Mouse (Mus musculus) kidney, adult 2 months (tissue): ENCODE results near the gene Tmem38a.

Experiments
- CTCF ChIP-seq: fragments of 200-500 bp; conservative IDR thresholded peaks from 2 replicates; pipeline ENCODE4 v1.5.1; 2011; ENCODE audit warnings: low read depth, mild to moderate bottlenecking, control low read depth, low read length, moderate library complexity, mixed read lengths; ENCODE audit not compliant: insufficient read depth, insufficient read length
- POLR2A ChIP-seq: fragments of 200-500 bp; IDR thresholded peaks from one replicate; pipeline ENCODE4 v1.6.1; 2011; ENCODE audit warnings: low read depth, low read length, control low read depth

GRCm38 (mm10) chr8:72575915-72576314 is 4.1 kb downstream of the Tmem38a start:
- TF ChIP-seq CTCF (no peak), POLR2A (no peak)
